Mouse (Mus musculus): ENCODE results near the gene Gpt2.

DNA sequence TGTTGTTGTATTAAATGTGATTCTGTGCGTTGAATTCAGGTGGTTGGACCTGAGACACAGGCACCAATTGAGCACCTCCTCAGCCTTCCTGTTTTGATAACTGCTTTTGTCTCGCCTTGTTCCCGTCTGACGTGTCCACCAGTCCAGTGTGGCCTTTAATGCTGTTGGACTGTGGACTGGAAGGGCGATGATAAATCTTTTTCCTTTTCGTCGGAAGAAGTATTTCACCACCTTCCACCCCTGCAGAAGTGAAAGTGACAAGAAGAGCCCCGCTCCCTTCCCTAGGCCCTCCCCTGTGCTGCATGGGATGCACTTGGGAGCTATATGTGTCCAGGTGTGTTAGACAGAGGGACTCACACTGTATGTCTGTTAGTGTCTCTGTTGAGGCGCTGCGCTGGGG lies 8.1 kb downstream of the Gpt2 start:
- TF ChIP-seq E2F4 (IDR thresholded peaks at IDR 0.05; ENCODE audit: insufficient replicate concordance, low read depth, low read length) (no peak), MAX (IDR thresholded peaks at IDR 0.05; ENCODE audit: low read length) (no peak), ZMIZ1 (IDR thresholded peaks at IDR 0.05; ENCODE audit: low read depth, low read length) (no peak), POLR2AphosphoS2 (IDR thresholded peaks at IDR 0.05; ENCODE audit: low read depth, low read length) (no peak)

Data from CH12.LX (cell line).